Mouse (Mus musculus) thymus, postnatal 36 days (tissue): ENCODE results near the gene Hdgfl3.
"Not testable (repeated sequence)": the region's sequence is repeated elsewhere in the genome, so short reads cannot be mapped to it uniquely, and the experiment has no call there.

Experiments
- DNase-seq, 2 experiments: peaks; one replicate each; pipeline ENCODE4 v3.0.0; 2022; ENCODE audit warnings: mixed read lengths in 2 of 2

Gene Hdgfl3

GRCm38 (mm10) chr7:81851706-81852105 is 82.6 kb downstream of the Hdgfl3 start:
- no peak for DNase-seq

- DNase-seq: no peak
These were observed 84.1 kb downstream of the Hdgfl3 start for GRCm38 (mm10) chr7:81850171-81850570.

GRCm38 (mm10) chr7:81849633-81850032 is 84.6 kb downstream of the Hdgfl3 start:
- no peak for DNase-seq

GRCm38 (mm10) chr7:81849214-81849613 is 85.1 kb downstream of the Hdgfl3 start:
- DNase-seq: no peak

- no peak for DNase-seq
These were observed 86.5 kb downstream of the Hdgfl3 start for GRCm38 (mm10) chr7:81847777-81848176.

GRCm38 (mm10) chr7:81847010-81847409 is 87.3 kb downstream of the Hdgfl3 start:
- no peak for DNase-seq

GRCm38 (mm10) chr7:81846008-81846407 is 88.3 kb downstream of the Hdgfl3 start:
- no peak for DNase-seq

GRCm38 (mm10) chr7:81845313-81845712 is 89.0 kb downstream of the Hdgfl3 start:
- DNase-seq: no peak

GRCm38 (mm10) chr7:81844801-81845200 is 89.5 kb downstream of the Hdgfl3 start:
- no peak for DNase-seq

GRCm38 (mm10) chr7:81843903-81844302 is 90.4 kb downstream of the Hdgfl3 start:
- DNase-seq: no peak

GRCm38 (mm10) chr7:81842998-81843397 is 91.3 kb downstream of the Hdgfl3 start:
- DNase-seq: no peak

- DNase-seq: no peak
These were observed 92.1 kb downstream of the Hdgfl3 start for GRCm38 (mm10) chr7:81842141-81842540.

- DNase-seq: no peak
These were observed 92.8 kb downstream of the Hdgfl3 start for GRCm38 (mm10) chr7:81841439-81841838.

- DNase-seq: no peak
These were observed 93.6 kb downstream of the Hdgfl3 start for GRCm38 (mm10) chr7:81840661-81841181.

- no peak for DNase-seq
These were observed 94.5 kb downstream of the Hdgfl3 start for GRCm38 (mm10) chr7:81839746-81840145.

GRCm38 (mm10) chr7:81837771-81838170 is 96.5 kb downstream of the Hdgfl3 start:
- DNase-seq: not testable (repeated sequence)

- no peak for DNase-seq
These were observed 98.8 kb downstream of the Hdgfl3 start for GRCm38 (mm10) chr7:81835430-81835829.

- peak; percentile 17 to 18 for DNase-seq
These were observed 99.4 kb downstream of the Hdgfl3 start for GRCm38 (mm10) chr7:81834847-81835246.
